Mouse (Mus musculus) heart, embryonic 12.5 days (tissue): ENCODE measurements around the gene Serpinb13. TPM values are rescaled to one million over a fixed set of nuclear protein-coding genes. Genes with fewer than 3 reads are reported as not detected.
"Not testable (repeated sequence)": the region's sequence is repeated elsewhere in the genome, so short reads cannot be mapped to it uniquely, and the experiment has no call there.

Experiments
- ATAC-seq: fragments of 200-750 bp; cut with Nextera tagmentation; 2 replicates; pipeline ENCODE4 v1.8.0; 2017; ENCODE audit warnings: moderate TSS enrichment, moderate library complexity; ENCODE audit not compliant: insufficient number of reproducible peaks, low FRiP score
- H3K27ac ChIP-seq: fragments of 300-500 bp; sonication (generic); 2 replicates; pipeline ENCODE4 v1.5.1; 2016; ENCODE audit warnings: mild to moderate bottlenecking, moderate library complexity; ENCODE audit not compliant: poor library complexity, severe bottlenecking
- H3K27me3 ChIP-seq: fragments of 300-500 bp; sonication (generic); replicated peaks from 2 replicates; pipeline ENCODE4 v1.6.1; 2016; ENCODE audit warnings: mild to moderate bottlenecking, moderate library complexity
- H3K36me3 ChIP-seq: fragments of 300-500 bp; sonication (generic); 2 replicates; pipeline ENCODE4 v1.6.1; 2016; ENCODE audit warnings: mild to moderate bottlenecking, moderate library complexity
- H3K4me1 ChIP-seq: fragments of 300-500 bp; sonication (generic); replicated peaks from 2 replicates; pipeline ENCODE4 v1.6.1; 2016; ENCODE audit warnings: mild to moderate bottlenecking
- H3K4me2 ChIP-seq: fragments of 300-500 bp; sonication (generic); 2 replicates; pipeline ENCODE4 v1.6.1; 2016; ENCODE audit warnings: mild to moderate bottlenecking, moderate library complexity
- H3K4me3 ChIP-seq: fragments of 300-500 bp; sonication (generic); 2 replicates; pipeline ENCODE4 v1.5.1; 2016; ENCODE audit warnings: mild to moderate bottlenecking
- H3K9ac ChIP-seq: fragments of 300-500 bp; sonication (generic); 2 replicates; pipeline ENCODE4 v1.6.1; 2016; ENCODE audit warnings: mild to moderate bottlenecking, moderate library complexity
- H3K9me3 ChIP-seq: fragments of 300-500 bp; sonication (generic); replicated peaks from 2 replicates; pipeline ENCODE4 v1.6.1; 2016; ENCODE audit warnings: mild to moderate bottlenecking, moderate library complexity
- WGBS: fragments of 180-500 bp; shearing (Covaris S2); methylation state at CpG from one replicate; pipeline ENCODE4 v1.1.7; 2016; 5-methylcytosine and 5-hydroxymethylcytosine counted together
- polyA plus RNA-seq: library from polyadenylated mRNA; unstranded; fragments of >200 nt; fragmentation: Nextera tagmentation; extraction: Ambion mirVana; gene quantifications from 2 replicates; pipeline ENCODE4 v1.2.1, GENCODE M21; 2016

The Serpinb13 gene
- polyA plus RNA-seq, 1 experiment from 2014 or later: not detected

- 43% methylated on average over 2 of the region's 2 CpGs for WGBS
- no peak overlapping the region for H3K4me3 ChIP-seq
- ATAC-seq: no peak
Measured at GRCm38 (mm10) chr1:107014530-107014929, 33.7 kb downstream of the Serpinb13 start.

DNA sequence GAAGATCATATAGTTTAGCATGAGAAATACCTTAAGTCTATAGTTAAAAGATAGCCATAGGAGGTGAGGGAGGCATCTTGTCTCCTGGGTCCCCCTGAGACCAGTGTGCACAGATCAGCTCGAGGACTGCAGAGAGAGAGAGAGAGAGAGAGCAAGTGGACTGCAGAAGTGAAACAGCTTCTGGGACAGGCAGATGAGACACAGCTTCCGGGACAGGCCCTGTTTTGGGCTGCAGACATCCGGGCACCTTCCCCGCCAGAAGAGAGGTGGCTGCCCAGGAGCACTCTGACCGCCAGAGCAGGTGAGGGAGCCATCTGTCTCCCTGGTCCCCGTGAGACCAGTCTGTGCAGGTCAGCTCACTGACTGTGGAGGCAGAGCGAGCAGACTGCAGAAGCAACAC is 34.4 kb downstream of the Serpinb13 start:
- ATAC-seq: no peak
- no peak overlapping the region for H3K9ac ChIP-seq
- H3K4me1 ChIP-seq: no peaks in the 10 kb centered on the region
- H3K27me3 ChIP-seq: no peaks in the 10 kb centered on the region
- no peaks in the 10 kb centered on the region for H3K36me3 ChIP-seq
- no peak overlapping the region for H3K4me2 ChIP-seq
- no peak overlapping the region for H3K4me3 ChIP-seq
- H3K27ac ChIP-seq: no peak overlapping the region
- H3K9me3 ChIP-seq: no peaks in the 10 kb centered on the region
- WGBS: 75% methylated on average over 7 of the region's 7 CpGs

More at GRCm38 (mm10) chr1:107014530-107014929, 33.7 kb downstream of the Serpinb13 start:
- H3K4me2 ChIP-seq: no peak overlapping the region
- no peaks in the 10 kb centered on the region for H3K9me3 ChIP-seq
- no peaks in the 10 kb centered on the region for H3K27me3 ChIP-seq
- no peaks in the 10 kb centered on the region for H3K4me1 ChIP-seq
- no peaks in the 10 kb centered on the region for H3K36me3 ChIP-seq
- no peak overlapping the region for H3K27ac ChIP-seq
- no peak overlapping the region for H3K9ac ChIP-seq

DNA sequence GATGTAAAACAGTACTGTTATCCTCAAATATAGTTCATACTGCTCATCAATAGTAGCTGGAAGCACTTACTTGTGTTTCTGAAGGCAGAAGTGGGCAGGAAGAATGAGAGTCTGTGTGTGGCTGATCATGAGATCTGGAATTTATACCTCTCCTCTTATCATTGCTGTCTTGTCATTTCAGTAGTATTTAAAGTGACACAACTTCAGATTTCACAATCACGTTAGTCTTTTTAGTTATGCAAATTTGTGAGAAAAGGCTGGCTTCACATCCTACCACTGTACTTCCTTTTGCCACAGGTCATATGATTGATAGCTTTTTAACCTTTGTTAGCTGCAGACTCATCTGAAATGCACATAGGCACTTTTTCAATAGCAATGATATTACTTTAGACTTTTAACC is 45.1 kb downstream of the Serpinb13 start:
- no peak overlapping the region for H3K27ac ChIP-seq
- H3K4me1 ChIP-seq: no peaks in the 10 kb centered on the region
- no peak for ATAC-seq
- H3K27me3 ChIP-seq: no peaks in the 10 kb centered on the region
- H3K4me2 ChIP-seq: no peak overlapping the region
- H3K4me3 ChIP-seq: no peak overlapping the region
- 33% methylated on average over 1 of the region's 1 CpGs for WGBS
- H3K9ac ChIP-seq: no peak overlapping the region
- H3K36me3 ChIP-seq: no peaks in the 10 kb centered on the region
- H3K9me3 ChIP-seq: no peaks in the 10 kb centered on the region

DNA sequence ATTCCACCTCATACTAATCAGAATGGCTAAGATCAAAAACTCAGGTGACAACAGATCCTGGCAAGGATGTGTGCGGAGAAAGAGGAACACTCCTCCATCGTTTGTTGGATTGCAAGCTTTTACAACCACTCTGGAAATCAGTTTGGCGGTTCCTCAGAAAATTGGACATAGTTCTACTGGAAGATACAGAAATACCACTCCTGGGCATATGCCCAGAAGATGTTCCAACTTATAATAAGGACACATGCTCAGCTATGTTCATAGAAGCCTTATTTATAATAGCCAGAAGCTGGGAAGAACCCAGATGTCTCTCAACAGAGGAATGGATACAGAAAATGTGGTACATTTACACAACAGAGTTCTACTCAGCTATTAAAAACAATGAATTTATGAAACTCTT is 53.5 kb downstream of the Serpinb13 start:
- not testable (repeated sequence) for H3K9me3 ChIP-seq, H3K4me2 ChIP-seq, H3K27me3 ChIP-seq, H3K4me3 ChIP-seq, H3K4me1 ChIP-seq, H3K27ac ChIP-seq, H3K36me3 ChIP-seq, H3K9ac ChIP-seq, ATAC-seq
- WGBS: 72% methylated on average over 3 of the region's 3 CpGs

Other genes starting within 250 kb of the Serpinb13 start
- gene Kdsr, start 221.3 kb upstream of the Serpinb13 start, polyA plus RNA-seq: 9.0 and 9.5 TPM in 2 replicates
- gene Vps4b, start 184.3 kb upstream of the Serpinb13 start, polyA plus RNA-seq: 54.0 and 58.6 TPM in 2 replicates
- not detected in 2 replicates for gene Serpinb5, start 119.8 kb upstream of the Serpinb13 start, polyA plus RNA-seq
- 0.14 TPM in 1 of 2 replicates, not detected in the other for gene Serpinb12, start 46.5 kb upstream of the Serpinb13 start, polyA plus RNA-seq
- not detected in 2 replicates for gene Serpinb3a, start 71.3 kb downstream of the Serpinb13 start, polyA plus RNA-seq
- not detected in 2 replicates for gene Serpinb3d, start 102.5 kb downstream of the Serpinb13 start, polyA plus RNA-seq